Mouse (Mus musculus): ENCODE data around the gene Msmp. TPM values are rescaled to one million over a fixed set of nuclear protein-coding genes. Genes with fewer than 3 reads are reported as not detected.
"Not testable (repeated sequence)": the region's sequence is repeated elsewhere in the genome, so short reads cannot be mapped to it uniquely, and the experiment has no call there.

The Msmp gene
- total RNA-seq, 2 experiments from 2014 or later = 0.42 to 0.87 TPM

DNA sequence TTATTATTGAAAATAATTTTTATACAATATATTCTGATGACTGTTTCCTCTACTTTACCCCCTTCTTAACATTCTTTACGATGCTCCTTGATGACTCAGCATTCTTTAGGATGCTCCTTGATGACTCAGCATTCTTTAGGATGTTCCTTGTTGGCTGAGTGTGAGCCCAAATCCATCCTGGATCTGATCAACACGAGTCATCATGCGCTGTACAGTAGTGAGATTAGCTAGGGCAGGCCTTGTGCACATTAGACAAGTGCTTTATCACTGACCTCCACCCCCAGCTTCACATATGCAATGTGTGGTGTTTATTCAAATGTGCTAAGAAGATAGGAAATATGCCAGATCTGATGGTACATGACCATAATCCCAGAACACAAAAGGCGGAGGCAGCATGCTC lies 13.9 kb upstream of the Msmp start:
- no peak for DNase-seq
- intact Hi-C loops (cut with DNase I) = no loop called here

- intact Hi-C loops (cut with DNase I); DNase-seq: not testable (repeated sequence)
Observed at GRCm38 (mm10) chr4:43596597-43596996, 12.3 kb upstream of the Msmp start.

DNA sequence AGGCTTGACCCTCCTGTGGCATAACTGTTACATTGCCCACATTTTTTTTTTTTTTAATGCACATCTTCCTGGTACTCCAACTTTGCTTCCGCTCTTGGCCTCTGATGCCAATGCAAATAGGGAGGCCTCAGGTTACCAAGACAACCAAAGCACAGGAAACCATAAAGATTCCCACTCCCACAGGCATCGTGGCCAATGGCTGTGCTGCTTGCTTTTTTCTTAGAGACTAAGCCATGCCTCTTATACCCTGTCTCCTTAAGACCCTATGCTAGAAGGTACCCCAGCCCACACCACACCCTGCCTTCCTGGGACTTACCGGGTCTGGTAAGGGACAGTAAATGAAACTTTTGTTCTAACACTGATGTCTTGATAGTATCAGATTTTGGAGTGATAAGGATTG lies 9.2 kb upstream of the Msmp start:
- intact Hi-C loops (cut with DNase I) = no loop called here
- no peak for DNase-seq

DNA sequence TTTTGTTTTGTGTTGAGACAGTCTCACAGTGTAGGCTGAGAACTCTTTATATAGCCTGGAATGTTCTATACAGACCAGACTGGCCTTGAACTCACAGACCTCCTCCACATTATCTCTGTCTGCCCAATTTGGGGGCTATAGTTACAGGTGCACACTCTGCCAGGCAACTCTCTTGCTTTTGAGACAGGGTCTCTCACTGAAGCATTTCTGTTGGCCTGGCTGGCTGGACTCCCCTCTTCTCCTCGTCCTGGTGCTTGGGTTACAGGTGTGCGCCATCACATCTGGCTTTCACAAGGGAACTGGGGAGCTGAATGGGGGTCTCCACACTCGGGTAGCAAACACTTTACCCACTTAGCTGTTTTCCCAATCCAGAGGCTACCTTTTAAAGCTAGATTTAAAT lies 7.7 kb upstream of the Msmp start:
- intact Hi-C loops (cut with DNase I) = no loop called here
- DNase-seq = no peak

DNA sequence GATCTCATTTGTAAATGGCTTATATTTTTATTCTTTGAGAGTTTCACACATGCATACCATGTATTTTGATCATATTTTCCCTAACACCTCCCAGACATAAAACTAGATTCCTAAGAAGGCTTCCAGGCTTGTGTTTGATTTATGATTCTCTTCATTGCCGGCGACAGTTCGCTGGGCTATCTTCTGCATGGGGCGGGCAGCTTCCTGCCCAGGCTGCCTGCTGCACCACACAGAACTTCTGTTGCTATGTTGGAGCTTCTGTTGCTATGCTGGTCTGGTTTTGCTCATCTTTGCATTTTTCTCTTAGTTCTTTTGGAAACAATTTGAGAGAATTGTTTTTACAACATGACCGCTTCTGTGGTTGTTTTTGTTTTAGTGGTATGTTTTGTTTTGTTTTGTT lies 7.2 kb upstream of the Msmp start:
- intact Hi-C loops (cut with DNase I) = no loop called here
- DNase-seq = no peak

- intact Hi-C loops (cut with DNase I) = loop anchor here (2.0 kb wide), 1 partner anchor 25 kb away; no protein-coding TSS in a partner anchor
- DNase-seq = no peak
Observed at GRCm38 (mm10) chr4:43587681-43588080, 3.4 kb upstream of the Msmp start.

GRCm38 (mm10) chr4:43586411-43586810 lies 2.1 kb upstream of the Msmp start:
- peak; percentile 58 to 59 for DNase-seq
- intact Hi-C loops (cut with DNase I) = no loop called here

GRCm38 (mm10) chr4:43585682-43586081 lies 1.4 kb upstream of the Msmp start:
- intact Hi-C loops (cut with DNase I) = no loop called here
- no peak for DNase-seq

DNA sequence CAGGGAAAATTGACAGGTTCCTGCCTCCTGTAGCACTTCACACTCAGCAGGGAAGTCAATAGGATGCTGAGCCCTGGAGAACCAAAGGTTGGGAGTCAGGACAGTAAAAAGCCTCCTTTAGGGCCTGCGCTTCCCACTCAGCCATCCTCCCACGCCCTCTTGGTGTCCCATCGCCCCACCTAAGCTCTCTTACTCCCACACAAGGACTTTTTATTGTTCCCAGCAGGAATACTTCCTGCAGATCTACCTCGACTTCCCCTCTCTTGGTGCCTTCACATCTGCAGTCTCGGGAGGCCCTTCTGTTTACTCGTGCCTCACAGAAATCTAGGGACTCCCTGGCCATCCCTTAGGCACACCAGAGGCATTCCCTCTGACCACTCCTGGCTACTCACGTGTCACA lies 873 bp downstream of the Msmp start:
- DNase-seq = no peak
- intact Hi-C loops (cut with DNase I) = loop anchor here (5.0 kb wide), 2 partner anchors 74 to 144 kb away; partner anchors contain the start of genes Hint2 and Hrct1

GRCm38 (mm10) chr4:43582241-43582640 lies 2.1 kb downstream of the Msmp start:
- no peak for DNase-seq
- intact Hi-C loops (cut with DNase I) = loop anchor here (5.0 kb wide), 2 partner anchors 75 to 145 kb away; partner anchors contain the start of genes Hint2 and Hrct1

GRCm38 (mm10) chr4:43581381-43581780 lies 2.9 kb downstream of the Msmp start:
- no peak for DNase-seq
- intact Hi-C loops (cut with DNase I) = loop anchor here (5.0 kb wide), 2 partner anchors 76 to 146 kb away; partner anchors contain the start of genes Hint2 and Hrct1

- intact Hi-C loops (cut with DNase I) = loop anchor here (5.0 kb wide), 2 partner anchors 77 to 147 kb away; partner anchors contain the start of genes Hint2 and Hrct1
- DNase-seq = no peak
Observed at GRCm38 (mm10) chr4:43580721-43581120, 3.6 kb downstream of the Msmp start.

- intact Hi-C loops (cut with DNase I) = loop anchor here (5.0 kb wide), 3 partner anchors 78 to 148 kb away; partner anchors contain the start of genes Fam221b, Hint2, Hrct1 and Tmem8b
- no peak for DNase-seq
Observed at GRCm38 (mm10) chr4:43579731-43580130, 4.6 kb downstream of the Msmp start.

GRCm38 (mm10) chr4:43579256-43579655 lies 5.0 kb downstream of the Msmp start:
- DNase-seq = no peak
- intact Hi-C loops (cut with DNase I) = loop anchor here (5.0 kb wide), 1 partner anchor 88 kb away; the partner anchor contains the start of genes Fam221b and Tmem8b

DNA sequence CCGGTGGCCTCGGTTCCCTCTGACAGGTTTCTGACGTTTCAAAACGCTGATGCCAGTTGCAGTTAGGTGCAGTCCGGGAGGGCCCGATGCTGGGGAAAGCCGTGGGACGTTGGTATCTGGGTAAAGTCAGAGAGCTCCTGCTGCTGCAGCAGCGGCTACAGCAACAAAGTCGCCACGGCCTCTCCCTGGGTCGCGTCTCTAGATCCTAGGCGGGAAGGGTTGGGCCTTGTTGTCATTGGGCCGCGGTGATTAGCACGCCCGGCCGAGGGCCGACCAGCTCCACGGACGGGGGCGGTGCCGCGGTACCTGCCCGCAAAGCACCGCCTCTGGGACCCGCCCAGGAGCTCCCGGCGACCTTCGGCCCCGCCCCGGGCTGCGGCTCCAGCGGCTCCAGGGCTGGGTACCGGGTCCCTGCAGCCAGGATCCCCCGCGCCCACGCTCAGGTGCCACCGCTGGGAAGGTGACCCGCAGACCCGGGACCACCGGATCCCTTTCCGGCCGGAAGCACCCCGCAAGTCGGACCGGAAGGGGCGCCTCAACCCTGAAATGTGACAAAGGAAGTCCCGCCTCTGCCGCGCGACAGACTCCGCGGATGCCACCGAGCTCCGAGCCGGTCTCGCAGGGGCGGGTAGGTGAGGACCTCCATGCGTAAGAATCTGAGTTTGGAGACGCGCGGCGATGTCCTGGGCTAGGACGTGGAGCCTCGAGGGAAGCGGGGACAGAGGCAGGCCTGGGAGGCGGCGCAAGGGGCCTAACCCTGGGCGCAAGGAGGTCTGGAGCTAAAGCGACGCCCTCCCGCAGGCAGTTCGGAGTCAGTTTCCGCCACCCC lies 5.7 kb downstream of the Msmp start, which contains the start of the genes Rgp1 and Gba2:
TSS of gene Rgp1 (plus strand) at position 340 of the 829 bp plus-strand sequence.
TSS of gene Gba2 (minus strand) at position 498 of the 829 bp plus-strand sequence.
- intact Hi-C loops (cut with DNase I) = loop anchor here (1.0 to 5.0 kb wide), 2 partner anchors 16 to 89 kb away; partner anchors contain the start of genes Creb3, Fam221b, Tln1 and Tmem8b
- peak; percentile 86 to 94 for DNase-seq

GRCm38 (mm10) chr4:43577237-43577881 lies 6.9 kb downstream of the Msmp start:
- no peak for DNase-seq
- intact Hi-C loops (cut with DNase I) = loop anchor here (5.0 kb wide), 1 partner anchor 90 kb away; the partner anchor contains the start of genes Fam221b and Tmem8b

DNA sequence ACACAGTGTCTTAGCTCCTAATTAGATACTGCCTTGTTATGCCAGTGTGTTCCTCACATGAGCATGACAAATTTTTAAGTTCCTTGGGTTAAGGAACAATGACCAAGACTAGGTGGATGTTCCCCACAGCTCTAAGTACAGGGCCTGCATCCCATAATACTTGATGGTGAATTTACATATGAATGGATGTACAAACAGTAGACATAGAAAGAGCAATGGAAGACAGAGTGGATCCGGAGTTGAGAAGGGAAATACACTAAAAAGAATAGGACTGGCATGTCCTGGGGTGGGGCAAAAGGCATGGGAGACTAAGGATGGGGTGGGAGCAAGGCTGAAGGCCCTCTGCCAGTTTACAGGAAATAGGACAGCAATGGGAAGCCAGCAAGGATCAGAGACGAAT lies 8.9 kb downstream of the Msmp start:
- intact Hi-C loops (cut with DNase I) = loop anchor here (5.0 kb wide), 1 partner anchor 92 kb away; the partner anchor contains the start of genes Fam221b and Tmem8b
- DNase-seq = no peak

DNA sequence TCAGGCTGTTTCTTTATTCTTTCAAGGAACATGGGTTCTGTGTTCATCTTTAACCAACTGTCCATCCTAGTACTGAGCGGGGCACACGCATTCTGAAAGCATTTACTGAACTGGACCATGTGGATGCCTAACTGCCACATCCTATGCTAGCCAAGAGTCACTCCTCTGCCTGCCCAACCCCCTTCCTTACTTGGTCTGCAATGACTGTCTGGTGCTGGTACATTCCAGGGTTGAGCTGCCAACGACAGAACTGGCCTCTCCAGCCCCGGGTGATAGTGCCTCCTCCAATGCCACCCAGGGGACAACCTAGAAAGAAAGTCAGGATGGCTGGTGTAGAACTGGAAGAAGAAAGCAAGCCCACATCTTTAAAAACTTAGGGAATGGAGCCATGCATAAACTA lies 10.7 kb downstream of the Msmp start:
- intact Hi-C loops (cut with DNase I) = no loop called here
- no peak for DNase-seq

- intact Hi-C loops (cut with DNase I) = no loop called here
- no peak for DNase-seq
Observed at GRCm38 (mm10) chr4:43571395-43572045, 12.8 kb downstream of the Msmp start.

- no peak for DNase-seq
- intact Hi-C loops (cut with DNase I) = no loop called here
Observed at GRCm38 (mm10) chr4:43567140-43567539, 17.2 kb downstream of the Msmp start.
